Mouse (Mus musculus): ENCODE results near the gene Ung. TPM values are rescaled to one million over a fixed set of nuclear protein-coding genes. Genes with fewer than 3 reads are reported as not detected.
A peak's percentile ranks its signal among the peaks of the same experiment; 100 is the strongest.

The Ung gene
- polyA plus RNA-seq (2015; fragmentation: Nextera tagmentation; extraction: Ambion mirVana), result 15.1 and 16.2 TPM in 2 replicates

DNA sequence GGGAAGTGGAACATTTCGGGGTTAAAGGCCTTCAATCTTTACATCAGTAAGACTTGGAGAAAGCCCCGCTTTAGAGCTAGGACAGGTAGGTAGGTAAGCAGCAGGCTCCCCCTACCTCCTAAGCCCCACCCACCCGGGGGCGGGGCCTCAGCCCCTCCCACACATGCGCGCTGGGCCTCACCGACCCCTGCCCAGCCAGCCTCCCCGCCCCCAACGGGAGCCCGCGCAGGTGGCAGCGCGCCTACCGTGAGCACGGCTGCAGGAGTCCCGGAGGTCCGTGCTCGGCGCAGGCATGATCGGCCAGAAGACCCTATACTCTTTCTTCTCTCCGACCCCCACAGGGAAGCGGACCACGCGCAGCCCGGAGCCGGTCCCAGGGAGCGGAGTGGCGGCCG, at the start of gene Ung:
Gene Ung (plus strand): TSS at position 176 of the 395 bp plus-strand sequence.
- Histone ChIP-seq H3K4me1 (replicated peaks; ENCODE audit: control insufficient read depth, insufficient read depth) (peaks cover 5% of the 10 kb centered on the region; the same call in 1 of the 2 replicates), H3K27ac (replicated peaks) (peak within 1 kb of the TSS; percentile 87), H3K4me3 (ENCODE audit: low read depth, low read length) (peak within 1 kb of the TSS; percentile 58), H3K9ac (ENCODE audit: low read length) (peak within 1 kb of the TSS; percentile 61), H3K27me3 (ENCODE audit: control insufficient read depth, insufficient read depth, low read length) (no peaks in the 10 kb centered on the region), H3K36me3 (ENCODE audit: control insufficient read depth, insufficient read depth, low read length) (no peaks in the 10 kb centered on the region), H3K4me2 (replicated peaks; ENCODE audit: low read depth) (peak within 1 kb of the TSS; percentile 100), H3K9me3 (ENCODE audit: control insufficient read depth, low read length) (no peaks in the 10 kb centered on the region)
- 2% methylated on average over 21 of the region's 29 CpGs for WGBS
- ATAC-seq (ENCODE audit: low FRiP score, low TSS enrichment), result no peak
- TF ChIP-seq CTCF (IDR thresholded peaks at IDR 0.05; ENCODE audit: low read depth) (no peak), EP300 (optimal IDR thresholded peaks at IDR 0.05) (no peak)
- peak; percentile 54 for DNase-seq (ENCODE audit: low spot score)

DNA sequence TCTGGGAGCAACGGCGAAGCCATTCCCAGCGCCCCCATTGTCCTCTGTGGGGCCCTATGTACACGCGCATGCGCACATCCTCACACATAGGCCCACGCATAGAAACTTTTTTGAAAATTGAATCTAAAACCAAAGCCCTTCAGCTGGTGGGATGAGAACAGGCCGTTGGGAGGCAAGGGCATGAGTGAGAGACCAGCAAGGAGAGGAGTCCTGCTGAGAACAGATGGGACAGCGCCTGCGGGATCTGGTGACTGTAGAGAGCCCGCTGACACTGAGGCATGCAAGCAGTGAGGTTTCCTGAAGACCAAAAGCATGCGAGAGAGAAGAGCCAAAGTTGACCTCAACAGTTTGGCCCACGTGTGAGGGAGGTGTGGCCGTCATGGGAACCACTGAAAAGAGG, 44.7 kb upstream of the Ung start:
- ATAC-seq (ENCODE audit: low FRiP score, low TSS enrichment) (no peak), DNase-seq (ENCODE audit: low spot score) (no peak)
- 75% methylated on average over 14 of the region's 14 CpGs for WGBS
- Histone ChIP-seq H3K4me2 (replicated peaks; ENCODE audit: low read depth) (no peak overlapping the region), H3K9ac (ENCODE audit: low read length) (no peak overlapping the region), H3K4me3 (ENCODE audit: low read depth, low read length) (no peak overlapping the region), H3K27me3 (ENCODE audit: control insufficient read depth, insufficient read depth, low read length) (no peaks in the 10 kb centered on the region), H3K9me3 (ENCODE audit: control insufficient read depth, low read length) (no peaks in the 10 kb centered on the region), H3K4me1 (replicated peaks; ENCODE audit: control insufficient read depth, insufficient read depth) (no peaks in the 10 kb centered on the region), H3K27ac (replicated peaks) (no peak overlapping the region), H3K36me3 (ENCODE audit: control insufficient read depth, insufficient read depth, low read length) (no peaks in the 10 kb centered on the region)
- TF ChIP-seq CTCF (IDR thresholded peaks at IDR 0.05; ENCODE audit: low read depth) (no peak), EP300 (optimal IDR thresholded peaks at IDR 0.05) (no peak)

DNA sequence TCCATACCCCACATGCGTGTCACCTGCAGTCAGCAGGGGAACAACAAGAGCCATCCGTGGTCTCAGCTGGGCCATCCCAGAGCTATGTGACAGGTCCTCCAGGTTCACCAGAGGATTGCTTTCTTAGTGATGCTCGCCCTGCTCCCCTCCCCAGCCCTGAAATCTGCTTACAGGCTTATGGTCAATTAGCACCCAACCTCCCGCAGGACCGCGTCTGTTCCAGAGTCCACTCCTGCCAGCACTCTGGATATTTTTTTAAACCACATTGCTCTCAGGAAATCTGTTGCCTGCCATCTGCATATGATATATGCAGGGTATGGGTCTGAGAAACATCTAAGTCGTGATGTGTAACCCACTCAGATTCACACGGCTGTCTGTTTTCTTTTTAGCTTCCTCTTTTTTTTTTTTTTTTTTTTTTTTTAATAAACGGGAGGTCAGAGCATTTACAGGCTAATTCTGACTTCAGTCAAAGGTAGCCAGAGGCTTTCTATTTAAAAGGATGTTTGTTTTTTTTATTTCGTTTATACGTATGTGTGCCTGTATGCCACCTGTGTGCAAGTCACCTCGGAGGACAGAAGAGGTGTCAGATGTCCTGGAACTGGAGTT, 42.2 kb upstream of the Ung start:
- Histone ChIP-seq H3K4me2 (replicated peaks; ENCODE audit: low read depth) (no peak overlapping the region), H3K9me3 (ENCODE audit: control insufficient read depth, low read length) (no peaks in the 10 kb centered on the region), H3K4me3 (ENCODE audit: low read depth, low read length) (no peak overlapping the region), H3K27ac (replicated peaks) (no peak overlapping the region), H3K36me3 (ENCODE audit: control insufficient read depth, insufficient read depth, low read length) (no peaks in the 10 kb centered on the region), H3K9ac (ENCODE audit: low read length) (no peak overlapping the region), H3K27me3 (ENCODE audit: control insufficient read depth, insufficient read depth, low read length) (no peaks in the 10 kb centered on the region), H3K4me1 (replicated peaks; ENCODE audit: control insufficient read depth, insufficient read depth) (0 out of 2 replicates have a peak, but pooled peaks cover 2% of the 10 kb centered on the region)
- ATAC-seq (ENCODE audit: low FRiP score, low TSS enrichment) (no peak), DNase-seq (ENCODE audit: low spot score) (no peak)
- 66% methylated on average over 12 of the region's 12 CpGs for WGBS
- TF ChIP-seq CTCF (IDR thresholded peaks at IDR 0.05; ENCODE audit: low read depth) (no peak), EP300 (optimal IDR thresholded peaks at IDR 0.05) (no peak)

DNA sequence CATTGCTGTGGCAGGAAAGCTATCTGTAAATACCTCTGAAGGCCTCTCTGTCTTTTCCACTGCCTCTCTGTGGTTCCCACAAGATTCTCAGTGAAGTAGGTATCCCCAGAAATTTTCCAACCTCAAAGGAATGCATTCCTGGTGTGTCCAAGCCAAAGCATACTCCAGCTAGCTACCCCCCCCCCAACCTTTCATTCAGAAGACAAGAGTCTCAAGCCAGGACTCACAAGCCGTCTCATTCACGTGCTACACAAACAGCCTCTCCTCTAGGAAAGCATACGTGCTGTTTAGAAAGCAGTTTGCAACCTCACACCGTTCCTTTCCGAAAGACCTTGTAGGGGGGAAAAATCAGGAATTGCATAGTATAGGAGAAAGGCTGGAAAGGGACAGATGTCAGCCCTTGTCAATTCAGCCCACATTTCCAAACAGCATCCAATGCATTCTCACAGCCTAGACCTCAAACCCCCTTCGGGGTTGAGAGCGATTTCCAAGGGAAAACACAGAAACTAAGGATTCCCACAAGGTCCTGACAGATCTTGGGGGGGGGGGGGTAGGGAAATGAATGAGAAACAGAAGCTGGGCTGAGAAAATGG, 39.7 kb upstream of the Ung start:
- no peaks in the 10 kb centered on the region for H3K27me3 ChIP-seq (ENCODE audit: control insufficient read depth, insufficient read depth, low read length)
- no peak overlapping the region for H3K27ac ChIP-seq (replicated peaks)
- H3K36me3 ChIP-seq (ENCODE audit: control insufficient read depth, insufficient read depth, low read length), result no peaks in the 10 kb centered on the region
- H3K4me2 ChIP-seq (replicated peaks; ENCODE audit: low read depth), result no peak overlapping the region
- ATAC-seq (ENCODE audit: low FRiP score, low TSS enrichment) (no peak), DNase-seq (ENCODE audit: low spot score) (no peak)
- H3K9ac ChIP-seq (ENCODE audit: low read length), result no peak overlapping the region
- WGBS, result 30% methylated on average over 7 of the region's 7 CpGs
- H3K4me1 ChIP-seq (replicated peaks; ENCODE audit: control insufficient read depth, insufficient read depth), result 0 out of 2 replicates have a peak, but pooled peaks cover 2% of the 10 kb centered on the region
- H3K9me3 ChIP-seq (ENCODE audit: control insufficient read depth, low read length), result no peaks in the 10 kb centered on the region
- H3K4me3 ChIP-seq (ENCODE audit: low read depth, low read length), result no peak overlapping the region
- TF ChIP-seq EP300 (optimal IDR thresholded peaks at IDR 0.05) (no peak), CTCF (IDR thresholded peaks at IDR 0.05; ENCODE audit: low read depth) (no peak)

DNA sequence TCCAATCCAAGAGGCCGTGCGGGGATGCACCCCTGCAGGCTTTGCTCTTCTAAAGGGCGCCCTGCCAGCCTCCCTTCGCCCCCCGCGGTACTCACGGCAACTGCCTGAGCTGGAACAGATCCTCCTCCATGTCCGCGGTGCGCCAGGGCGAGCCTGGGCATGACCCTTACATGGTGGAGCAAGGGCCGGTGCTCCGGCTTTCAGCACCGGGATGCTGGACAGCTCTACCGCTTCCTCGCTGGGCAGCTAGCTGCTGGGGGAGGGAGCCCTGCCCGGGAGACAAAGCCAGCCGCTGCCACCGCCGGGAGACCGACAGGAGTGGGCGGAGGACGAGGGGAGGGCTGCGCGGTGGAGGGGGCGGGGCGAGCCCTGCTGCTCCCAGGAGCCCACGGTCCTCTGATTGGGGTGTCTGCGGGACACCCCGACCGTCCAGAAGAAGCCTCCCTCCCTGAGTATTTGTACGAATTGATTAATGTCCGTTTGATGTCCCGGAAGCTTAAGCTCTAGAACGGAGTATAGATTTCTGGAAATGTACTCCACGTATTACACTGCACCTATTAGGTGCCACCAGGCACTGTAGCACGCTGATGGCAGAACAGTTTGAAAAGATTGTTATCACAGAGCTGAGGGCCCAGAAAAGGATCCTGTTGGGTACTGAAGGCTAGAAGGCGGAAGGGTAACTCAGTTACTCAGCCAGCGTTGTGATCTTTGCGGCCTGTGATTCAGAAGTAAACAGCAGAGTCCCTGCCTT, 39.0 kb upstream of the Ung start, which contains the start of gene Svop:
Gene Svop (minus strand): TSS at position 514 of the 751 bp plus-strand sequence.
- no peak for TF ChIP-seq CTCF (IDR thresholded peaks at IDR 0.05; ENCODE audit: low read depth)
- TF ChIP-seq EP300 (optimal IDR thresholded peaks at IDR 0.05), result no peak
- Histone ChIP-seq H3K4me2 (replicated peaks; ENCODE audit: low read depth) (0 out of 2 replicates have a peak within 1 kb of the TSS, but pooled peaks have one; percentile 8), H3K9me3 (ENCODE audit: control insufficient read depth, low read length) (no peaks in the 10 kb centered on the region), H3K4me1 (replicated peaks; ENCODE audit: control insufficient read depth, insufficient read depth) (0 out of 2 replicates have a peak, but pooled peaks cover 2% of the 10 kb centered on the region), H3K27me3 (ENCODE audit: control insufficient read depth, insufficient read depth, low read length) (no peaks in the 10 kb centered on the region), H3K36me3 (ENCODE audit: control insufficient read depth, insufficient read depth, low read length) (no peaks in the 10 kb centered on the region), H3K9ac (ENCODE audit: low read length) (no peak within 1 kb of the TSS), H3K4me3 (ENCODE audit: low read depth, low read length) (no peak within 1 kb of the TSS), H3K27ac (replicated peaks) (no peak within 1 kb of the TSS)
- WGBS, result 2% methylated on average over 40 of the region's 40 CpGs
- DNase-seq (ENCODE audit: low spot score) (peak; percentile 85), ATAC-seq (ENCODE audit: low FRiP score, low TSS enrichment) (peak; percentile 66; the same call in 1 of the 2 replicates)

Measured in stomach, postnatal 0 days (tissue).